Mouse (Mus musculus): ENCODE measurements at regions not wholly inside any gene's neighbourhood (a gene's known extent, or its start where the extent isn't known, plus 50 kb on each side); places are given as distances from the start of the nearest gene placed in this dataset.

DNA sequence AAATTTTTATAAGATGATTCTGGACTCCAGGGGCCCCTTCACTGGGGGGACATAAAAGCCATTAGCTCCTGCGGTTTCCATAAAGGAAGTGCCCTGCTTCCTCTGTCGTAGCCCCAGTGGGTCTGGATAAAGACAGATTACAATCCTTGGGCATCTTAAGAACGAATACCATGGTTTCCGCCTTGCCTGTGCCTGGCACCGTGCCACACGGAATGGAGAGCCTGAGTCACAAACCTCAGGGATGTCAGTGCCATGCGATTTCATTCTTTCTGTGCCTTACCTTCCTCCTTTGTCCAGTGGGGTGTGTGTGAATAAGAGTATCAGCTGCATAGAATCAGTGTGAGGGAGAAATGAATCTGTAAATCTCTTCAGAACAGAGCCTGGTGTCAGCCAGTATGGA is 171.4 kb upstream of the Id2 start:
- ATAC-seq (ENCODE audit: low FRiP score) (no peak), DNase-seq (ENCODE audit: low spot score) (no peak)
- no peak overlapping the region for H3K4me2 ChIP-seq (ENCODE audit: low read depth, low read length, poor library complexity, severe bottlenecking)
- 76% methylated on average over 7 of the region's 7 CpGs for WGBS
- no peaks in the 10 kb centered on the region for H3K4me1 ChIP-seq (ENCODE audit: insufficient read depth, low read length)
- H3K27ac ChIP-seq (ENCODE audit: low read depth, low read length): no peak overlapping the region
- no peaks in the 10 kb centered on the region for H3K27me3 ChIP-seq (ENCODE audit: insufficient read depth, low read length)
- H3K4me3 ChIP-seq (ENCODE audit: low read depth, low read length): no peak overlapping the region
- no peak for TF ChIP-seq CTCF (IDR thresholded peaks at IDR 0.05)
- H3K9me3 ChIP-seq (ENCODE audit: low read length): no peaks in the 10 kb centered on the region
- H3K9ac ChIP-seq (replicated peaks; ENCODE audit: low read length, poor library complexity, severe bottlenecking): no peak overlapping the region
- H3K36me3 ChIP-seq (ENCODE audit: insufficient read depth, low read length): no peaks in the 10 kb centered on the region

DNA sequence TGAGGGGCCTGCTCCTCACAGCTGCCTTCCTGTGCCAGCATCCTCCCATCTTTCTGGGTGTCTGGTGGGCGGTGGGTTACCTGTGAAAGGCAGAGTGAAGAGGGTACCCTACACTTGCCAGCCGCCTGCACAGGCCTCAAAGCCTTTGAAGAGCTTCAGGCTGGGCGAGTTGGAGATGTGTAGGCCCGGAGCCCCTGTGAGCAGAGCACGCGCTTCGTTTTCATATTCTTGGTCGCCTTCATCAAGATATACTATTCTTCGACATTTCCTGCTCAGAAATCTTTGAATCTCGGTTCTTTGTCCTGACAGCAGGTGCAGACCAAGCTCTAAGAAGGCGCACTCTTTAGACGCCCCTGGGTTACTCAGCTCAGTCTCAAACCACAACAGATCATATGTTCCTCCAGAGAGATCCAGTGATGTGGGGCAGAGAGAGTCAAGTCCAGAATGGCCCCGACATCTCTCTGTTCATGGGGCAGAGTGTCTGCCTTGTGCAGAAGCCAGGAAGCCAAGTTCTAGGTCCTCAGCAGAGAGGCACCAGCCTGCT is 170.7 kb upstream of the Id2 start:
- Histone ChIP-seq H3K27me3 (ENCODE audit: insufficient read depth, low read length) (no peaks in the 10 kb centered on the region), H3K9me3 (ENCODE audit: low read length) (no peaks in the 10 kb centered on the region), H3K9ac (replicated peaks; ENCODE audit: low read length, poor library complexity, severe bottlenecking) (no peak overlapping the region), H3K27ac (ENCODE audit: low read depth, low read length) (no peak overlapping the region), H3K4me2 (ENCODE audit: low read depth, low read length, poor library complexity, severe bottlenecking) (no peak overlapping the region), H3K4me1 (ENCODE audit: insufficient read depth, low read length) (no peaks in the 10 kb centered on the region), H3K4me3 (ENCODE audit: low read depth, low read length) (no peak overlapping the region), H3K36me3 (ENCODE audit: insufficient read depth, low read length) (no peaks in the 10 kb centered on the region)
- no peak for DNase-seq (ENCODE audit: low spot score)
- WGBS: 95% methylated on average over 13 of the region's 13 CpGs
- no peak for ATAC-seq (ENCODE audit: low FRiP score)
- TF ChIP-seq CTCF (IDR thresholded peaks at IDR 0.05): no peak

DNA sequence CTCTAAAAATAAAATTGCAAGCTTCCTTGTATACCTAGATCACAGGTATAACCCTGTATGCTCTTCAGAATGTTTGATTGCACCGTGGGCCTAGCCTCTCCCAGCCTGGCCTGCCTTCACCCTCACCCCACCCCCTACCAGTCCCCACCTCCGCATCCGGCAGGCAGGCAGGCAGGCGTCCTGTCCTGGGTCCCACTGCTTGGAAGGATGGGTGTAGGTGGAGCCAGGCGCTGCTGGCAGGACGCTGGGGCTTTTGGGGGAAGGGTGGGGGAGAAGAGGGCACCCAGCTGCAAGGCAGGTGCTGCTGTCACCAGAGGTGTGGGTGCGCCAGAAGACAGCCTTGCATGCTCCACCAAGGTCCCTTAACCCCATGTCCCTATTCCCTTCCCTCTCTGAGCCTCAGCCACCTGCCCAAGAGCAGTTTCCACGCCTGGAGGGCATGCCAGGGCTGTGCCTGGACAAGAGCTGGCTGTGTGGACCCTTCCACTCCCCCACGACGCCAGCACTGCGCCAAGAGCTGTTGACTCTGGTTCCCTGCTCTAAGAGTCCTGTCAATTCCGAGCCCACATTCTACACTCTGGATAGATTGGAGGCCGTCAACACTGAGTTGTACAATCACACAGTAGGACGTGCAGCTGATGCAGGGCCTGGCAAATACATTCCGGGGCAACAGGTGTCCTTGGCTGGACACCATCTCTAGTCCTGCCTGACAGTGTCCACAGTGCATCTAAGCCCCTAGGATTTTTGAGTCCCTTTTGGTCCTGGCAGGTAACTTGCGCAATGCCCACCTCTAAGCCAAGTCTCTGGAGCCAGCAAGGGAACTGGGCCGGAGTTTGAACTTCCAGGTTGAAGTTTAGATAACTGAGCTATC is 170.0 kb upstream of the Id2 start:
- DNase-seq (ENCODE audit: low spot score): no peak
- Histone ChIP-seq H3K4me1 (ENCODE audit: insufficient read depth, low read length) (no peaks in the 10 kb centered on the region), H3K27me3 (ENCODE audit: insufficient read depth, low read length) (no peaks in the 10 kb centered on the region), H3K27ac (ENCODE audit: low read depth, low read length) (no peak overlapping the region), H3K9me3 (ENCODE audit: low read length) (no peaks in the 10 kb centered on the region), H3K4me2 (ENCODE audit: low read depth, low read length, poor library complexity, severe bottlenecking) (no peak overlapping the region), H3K4me3 (ENCODE audit: low read depth, low read length) (no peak overlapping the region), H3K9ac (replicated peaks; ENCODE audit: low read length, poor library complexity, severe bottlenecking) (no peak overlapping the region), H3K36me3 (ENCODE audit: insufficient read depth, low read length) (no peaks in the 10 kb centered on the region)
- TF ChIP-seq CTCF (IDR thresholded peaks at IDR 0.05): no peak
- ATAC-seq (ENCODE audit: low FRiP score): no peak
- 82% methylated on average over 17 of the region's 17 CpGs for WGBS

DNA sequence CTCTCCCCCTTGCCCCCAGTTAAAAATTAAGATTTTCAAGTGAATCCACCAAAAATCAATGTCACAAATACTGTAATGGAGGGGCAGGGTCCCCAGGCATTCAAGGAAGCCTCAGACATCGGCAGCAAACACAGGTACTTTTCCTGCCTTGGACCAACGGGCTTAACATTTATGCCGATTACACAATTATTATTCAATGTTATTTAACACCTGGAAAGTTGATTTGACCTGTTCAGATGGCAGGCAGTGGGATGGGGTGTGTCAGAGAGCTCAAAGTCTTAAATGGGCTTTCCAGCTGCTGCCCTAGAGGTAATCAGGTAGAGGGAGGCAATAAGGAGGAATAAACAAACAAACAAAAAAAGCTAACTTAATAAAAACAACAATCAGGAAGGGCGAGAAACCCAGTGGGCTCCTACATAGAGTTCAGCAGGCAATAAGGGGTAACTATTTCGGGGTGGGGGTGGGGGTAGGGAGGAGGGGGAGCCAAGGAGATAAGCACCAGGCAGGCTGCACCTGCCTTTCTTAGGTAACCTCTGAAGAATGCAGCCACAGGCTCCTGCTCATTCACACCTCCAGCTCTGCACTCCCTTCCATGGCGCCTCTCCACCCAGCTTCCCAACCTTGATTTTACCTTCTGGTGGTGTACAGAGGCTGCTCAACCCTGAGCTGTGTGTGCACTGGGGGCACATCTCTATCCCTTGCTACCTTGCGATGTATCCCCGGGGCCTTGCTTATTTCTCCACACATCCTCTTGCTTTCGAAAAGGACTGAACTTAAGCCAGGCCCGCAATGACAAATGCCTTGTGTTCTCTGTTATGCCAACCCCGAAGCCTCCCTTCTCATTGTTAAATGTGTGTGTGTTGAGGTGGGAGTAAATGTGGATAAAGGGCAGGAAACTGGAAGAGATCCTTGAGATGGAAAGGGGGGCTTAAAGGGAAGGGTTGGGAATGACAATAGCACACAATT is 168.9 kb upstream of the Id2 start:
- Histone ChIP-seq H3K27ac (ENCODE audit: low read depth, low read length) (no peak overlapping the region), H3K4me2 (ENCODE audit: low read depth, low read length, poor library complexity, severe bottlenecking) (no peak overlapping the region), H3K9me3 (ENCODE audit: low read length) (no peaks in the 10 kb centered on the region), H3K9ac (replicated peaks; ENCODE audit: low read length, poor library complexity, severe bottlenecking) (no peak overlapping the region; the same call in 1 of the 2 replicates), H3K27me3 (ENCODE audit: insufficient read depth, low read length) (no peaks in the 10 kb centered on the region), H3K4me3 (ENCODE audit: low read depth, low read length) (no peak overlapping the region), H3K36me3 (ENCODE audit: insufficient read depth, low read length) (no peaks in the 10 kb centered on the region), H3K4me1 (ENCODE audit: insufficient read depth, low read length) (no peaks in the 10 kb centered on the region)
- TF ChIP-seq CTCF (IDR thresholded peaks at IDR 0.05): no peak
- ATAC-seq (ENCODE audit: low FRiP score) (no peak), DNase-seq (ENCODE audit: low spot score) (no peak)
- WGBS: 56% methylated on average over 11 of the region's 11 CpGs

DNA sequence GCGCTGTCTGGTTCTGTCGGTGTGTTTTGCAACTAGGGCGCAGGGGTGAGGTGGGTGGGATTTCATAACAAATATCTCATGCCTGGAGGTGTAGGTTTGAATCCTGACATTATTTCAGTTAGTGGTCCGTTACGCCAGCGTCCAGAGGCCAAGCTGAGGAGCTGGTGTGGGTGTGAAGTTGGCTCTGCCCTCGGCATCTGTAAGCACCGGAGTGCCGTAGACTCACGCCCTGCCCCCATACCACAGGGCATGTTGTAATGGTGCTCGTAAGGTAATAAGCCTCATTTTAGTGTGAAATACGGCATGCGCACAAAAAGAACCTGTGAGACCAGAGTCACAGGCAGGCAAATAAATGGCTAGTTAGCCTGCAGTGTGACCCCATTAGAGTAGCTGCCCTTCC is 168.1 kb upstream of the Id2 start:
- H3K4me3 ChIP-seq (ENCODE audit: low read depth, low read length): no peak overlapping the region
- H3K4me2 ChIP-seq (ENCODE audit: low read depth, low read length, poor library complexity, severe bottlenecking): no peak overlapping the region
- H3K27me3 ChIP-seq (ENCODE audit: insufficient read depth, low read length): no peaks in the 10 kb centered on the region
- no peak for DNase-seq (ENCODE audit: low spot score)
- H3K9ac ChIP-seq (replicated peaks; ENCODE audit: low read length, poor library complexity, severe bottlenecking): no peak overlapping the region; the same call in 1 of the 2 replicates
- 79% methylated on average over 13 of the region's 13 CpGs for WGBS
- no peaks in the 10 kb centered on the region for H3K9me3 ChIP-seq (ENCODE audit: low read length)
- no peaks in the 10 kb centered on the region for H3K4me1 ChIP-seq (ENCODE audit: insufficient read depth, low read length)
- no peaks in the 10 kb centered on the region for H3K36me3 ChIP-seq (ENCODE audit: insufficient read depth, low read length)
- H3K27ac ChIP-seq (ENCODE audit: low read depth, low read length): no peak overlapping the region
- TF ChIP-seq CTCF (IDR thresholded peaks at IDR 0.05): no peak
- ATAC-seq (ENCODE audit: low FRiP score): no peak

Measured in midbrain, postnatal 0 days (tissue).